Mouse (Mus musculus): ENCODE results near the gene Dgkz.

GRCm38 (mm10) chr2:92014248-92014647, 38.6 kb upstream of the Dgkz start:
- TF ChIP-seq CEBPB (IDR thresholded peaks at IDR 0.05; ENCODE audit: low read depth) (no peak), CTCF (IDR thresholded peaks at IDR 0.05; ENCODE audit: control insufficient read depth, insufficient read depth, insufficient read length) (no peak), USF1 (IDR thresholded peaks at IDR 0.05; ENCODE audit: low read depth) (no peak)

Measured in C2C12 (cell line).